Mouse (Mus musculus): ENCODE data around the gene Chtop. TPM values are rescaled to one million over a fixed set of nuclear protein-coding genes. Genes with fewer than 3 reads are reported as not detected.

The Chtop gene
- total RNA-seq, 2 experiments from 2014 or later, result 96.0 to 119 TPM

GRCm38 (mm10) chr3:90512948-90513642 is 3.8 kb upstream of the Chtop start:
- no peak for ATAC-seq (replicated peaks; ENCODE audit: poor library complexity)

- ATAC-seq (replicated peaks; ENCODE audit: poor library complexity), result no peak
Measured at GRCm38 (mm10) chr3:90512276-90512675, 3.0 kb upstream of the Chtop start.

GRCm38 (mm10) chr3:90509747-90510123 is 437 bp upstream of the Chtop start:
- ATAC-seq (replicated peaks; ENCODE audit: poor library complexity), result no peak

GRCm38 (mm10) chr3:90508287-90508949 is 880 bp downstream of the Chtop start:
- no peak for ATAC-seq (replicated peaks; ENCODE audit: poor library complexity)

GRCm38 (mm10) chr3:90506362-90506761 is 2.9 kb downstream of the Chtop start:
- no peak for ATAC-seq (replicated peaks; ENCODE audit: poor library complexity)

- ATAC-seq (replicated peaks; ENCODE audit: poor library complexity), result no peak
Measured at GRCm38 (mm10) chr3:90505216-90505615, 4.1 kb downstream of the Chtop start.

- ATAC-seq (replicated peaks; ENCODE audit: poor library complexity), result no peak
Measured at GRCm38 (mm10) chr3:90503444-90503843, 5.9 kb downstream of the Chtop start.

GRCm38 (mm10) chr3:90497597-90497996 is 11.7 kb downstream of the Chtop start:
- ATAC-seq (replicated peaks; ENCODE audit: poor library complexity), result no peak

- no peak for ATAC-seq (replicated peaks; ENCODE audit: poor library complexity)
Measured at GRCm38 (mm10) chr3:90495850-90496525, 13.3 kb downstream of the Chtop start.

- ATAC-seq (replicated peaks; ENCODE audit: poor library complexity), result no peak
Measured at GRCm38 (mm10) chr3:90493831-90494540, 15.3 kb downstream of the Chtop start.

- ATAC-seq (replicated peaks; ENCODE audit: poor library complexity), result peak; percentile 21; the same call in 1 of the 2 replicates
Measured at GRCm38 (mm10) chr3:90491350-90491749, 17.9 kb downstream of the Chtop start.

GRCm38 (mm10) chr3:90490696-90491256 is 18.5 kb downstream of the Chtop start, which contains the start of gene Snapin:
Snapin (minus strand) TSS chr3:90491033.
- peak; percentile 98 for ATAC-seq (replicated peaks; ENCODE audit: poor library complexity)

GRCm38 (mm10) chr3:90488576-90488975 is 20.7 kb downstream of the Chtop start:
- no peak for ATAC-seq (replicated peaks; ENCODE audit: poor library complexity)

GRCm38 (mm10) chr3:90486998-90487397 is 22.3 kb downstream of the Chtop start:
- no peak for ATAC-seq (replicated peaks; ENCODE audit: poor library complexity)

- peak; percentile 97 for ATAC-seq (replicated peaks; ENCODE audit: poor library complexity)
Measured at GRCm38 (mm10) chr3:90475831-90476611, 33.3 kb downstream of the Chtop start, which contains the start of gene Ilf2. Ilf2 (plus strand) TSS chr3:90476126.

GRCm38 (mm10) chr3:90475151-90475830 is 34.0 kb downstream of the Chtop start:
- peak; percentile 9; the same call in 1 of the 2 replicates for ATAC-seq (replicated peaks; ENCODE audit: poor library complexity)

GRCm38 (mm10) chr3:90472213-90472612 is 37.1 kb downstream of the Chtop start:
- peak; percentile 63 for ATAC-seq (replicated peaks; ENCODE audit: poor library complexity)

GRCm38 (mm10) chr3:90467618-90468300 is 41.5 kb downstream of the Chtop start:
- ATAC-seq (replicated peaks; ENCODE audit: poor library complexity), result no peak

- ATAC-seq (replicated peaks; ENCODE audit: poor library complexity), result peak; percentile 57
Measured at GRCm38 (mm10) chr3:90466311-90466766, 43.0 kb downstream of the Chtop start.

Data from megakaryocyte progenitor cell, adult 5-6 weeks (primary cell).